Mouse (Mus musculus) spleen, adult 2 months (tissue): ENCODE data around the gene Gse1.

Experiments
- CTCF ChIP-seq: fragments of 200-500 bp; IDR thresholded peaks from 2 replicates; pipeline ENCODE4 v1.5.1; 2011; ENCODE audit warnings: mild to moderate bottlenecking, inconsistent platforms; ENCODE audit not compliant: insufficient read depth, insufficient read length, insufficient replicate concordance; ENCODE audit errors: extremely low read depth
- POLR2A ChIP-seq: fragments of 200-500 bp; IDR thresholded peaks from 2 replicates; pipeline ENCODE4 v1.6.1; 2011; ENCODE audit warnings: low read depth, low read length, inconsistent platforms

DNA sequence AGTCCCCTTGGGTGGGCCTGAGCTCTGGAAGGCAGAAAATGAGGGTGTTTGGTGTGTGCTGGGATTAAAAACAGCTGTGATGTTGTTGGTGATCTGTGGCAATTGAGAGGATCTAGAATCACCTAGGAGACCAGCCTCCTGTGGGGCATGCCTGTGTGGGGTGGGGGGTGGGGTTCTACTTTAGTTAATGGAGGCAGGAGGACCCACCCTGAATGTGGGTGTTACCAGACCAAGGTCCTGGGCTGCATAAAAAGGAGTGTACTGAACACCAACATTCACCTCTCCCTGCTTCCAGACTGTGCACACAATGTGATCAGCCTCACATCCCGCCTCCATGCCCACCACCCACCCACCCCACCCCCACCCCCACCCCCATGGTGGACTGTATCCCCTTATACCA is 200.9 kb downstream of the Gse1 start:
- TF ChIP-seq POLR2A (no peak), CTCF (no peak)
